Mouse (Mus musculus) heart, embryonic 11.5 days (tissue): ENCODE measurements around the gene Foxn1. TPM values are rescaled to one million over a fixed set of nuclear protein-coding genes. Genes with fewer than 3 reads are reported as not detected.

ENCODE experiments used
- ATAC-seq: fragments of 200-750 bp; cut with Nextera tagmentation; replicated peaks from 2 replicates; pipeline ENCODE4 v1.8.0; 2017; ENCODE audit warnings: moderate library complexity; ENCODE audit not compliant: insufficient number of reproducible peaks, low FRiP score, low TSS enrichment
- H3K27ac ChIP-seq: fragments of 300-500 bp; sonication (generic); 2 replicates; pipeline ENCODE4 v1.5.1; 2014; ENCODE audit warnings: mild to moderate bottlenecking, low read depth, low read length
- H3K27me3 ChIP-seq: fragments of 300-500 bp; sonication (generic); 2 replicates; pipeline ENCODE4 v1.6.1; 2014; ENCODE audit warnings: mild to moderate bottlenecking, low read length, mixed read lengths; ENCODE audit not compliant: control insufficient read depth, insufficient read depth
- H3K36me3 ChIP-seq: fragments of 300-500 bp; sonication (generic); 2 replicates; pipeline ENCODE4 v1.6.1; 2014; ENCODE audit warnings: mild to moderate bottlenecking, low read length, moderate library complexity, mixed read lengths; ENCODE audit not compliant: control insufficient read depth, insufficient read depth
- H3K4me1 ChIP-seq: fragments of 300-500 bp; sonication (generic); 2 replicates; pipeline ENCODE4 v1.6.1; 2014; ENCODE audit warnings: low read length; ENCODE audit not compliant: control insufficient read depth, insufficient read depth
- H3K4me2 ChIP-seq: fragments of 300-500 bp; sonication (generic); 2 replicates; pipeline ENCODE4 v1.6.1; 2014; ENCODE audit warnings: mild to moderate bottlenecking, moderate library complexity
- H3K4me3 ChIP-seq: fragments of 300-500 bp; sonication (generic); 2 replicates; pipeline ENCODE4 v1.5.1; 2014; ENCODE audit warnings: low read depth, low read length
- H3K9ac ChIP-seq: fragments of 300-500 bp; sonication (generic); 2 replicates; pipeline ENCODE4 v1.6.1; 2014; ENCODE audit warnings: mild to moderate bottlenecking, low read depth, low read length, moderate library complexity
- H3K9me3 ChIP-seq: fragments of 300-500 bp; sonication (generic); replicated peaks from 2 replicates; pipeline ENCODE4 v1.6.1; 2016; ENCODE audit warnings: low read length; ENCODE audit not compliant: control insufficient read depth
- WGBS: fragments of 180-500 bp; shearing (Covaris S2); extraction: QIAGEN DNeasy Blood & Tissue Kit; methylation state at CpG from one replicate; pipeline ENCODE4 v1.1.7; 2014; ENCODE audit not compliant: insufficient replicate concordance; 5-methylcytosine and 5-hydroxymethylcytosine counted together
- polyA plus RNA-seq: library from polyadenylated mRNA; unstranded; fragments of >200 nt; fragmentation: Nextera tagmentation; extraction: Ambion mirVana; gene quantifications from 2 replicates; pipeline ENCODE4 v1.2.1, GENCODE M21; 2014

Foxn1 gene
- polyA plus RNA-seq, 1 experiment from 2014 or later: 0.29 TPM

DNA sequence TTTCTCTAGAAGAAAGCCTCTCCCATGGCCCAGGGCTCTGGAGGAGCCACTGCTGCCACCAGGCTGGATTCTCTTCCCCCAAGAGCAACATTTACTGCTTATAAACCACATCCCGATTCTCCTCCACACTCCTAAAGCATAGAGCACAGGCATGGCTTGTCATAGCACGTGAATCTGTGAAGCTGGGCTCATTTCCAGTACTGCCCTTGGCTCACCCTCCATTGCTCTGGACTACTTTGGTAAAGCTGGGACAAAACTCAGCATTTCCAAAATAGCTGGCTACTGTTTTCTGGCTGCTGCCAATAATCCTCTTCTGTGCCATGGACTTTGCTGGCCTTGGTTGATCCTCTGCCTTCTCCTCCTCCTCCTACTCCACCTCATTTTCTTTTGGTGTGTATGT is 38.0 kb upstream of the Foxn1 start:
- no peak overlapping the region for H3K4me2 ChIP-seq
- H3K9me3 ChIP-seq: no peaks in the 10 kb centered on the region
- H3K4me1 ChIP-seq: no peaks in the 10 kb centered on the region
- H3K9ac ChIP-seq: no peak overlapping the region
- ATAC-seq: no peak
- peaks cover 10% of the 10 kb centered on the region for H3K27me3 ChIP-seq
- H3K27ac ChIP-seq: no peak overlapping the region
- H3K36me3 ChIP-seq: no peaks in the 10 kb centered on the region
- no peak overlapping the region for H3K4me3 ChIP-seq
- WGBS: 74% methylated on average over 2 of the region's 2 CpGs

DNA sequence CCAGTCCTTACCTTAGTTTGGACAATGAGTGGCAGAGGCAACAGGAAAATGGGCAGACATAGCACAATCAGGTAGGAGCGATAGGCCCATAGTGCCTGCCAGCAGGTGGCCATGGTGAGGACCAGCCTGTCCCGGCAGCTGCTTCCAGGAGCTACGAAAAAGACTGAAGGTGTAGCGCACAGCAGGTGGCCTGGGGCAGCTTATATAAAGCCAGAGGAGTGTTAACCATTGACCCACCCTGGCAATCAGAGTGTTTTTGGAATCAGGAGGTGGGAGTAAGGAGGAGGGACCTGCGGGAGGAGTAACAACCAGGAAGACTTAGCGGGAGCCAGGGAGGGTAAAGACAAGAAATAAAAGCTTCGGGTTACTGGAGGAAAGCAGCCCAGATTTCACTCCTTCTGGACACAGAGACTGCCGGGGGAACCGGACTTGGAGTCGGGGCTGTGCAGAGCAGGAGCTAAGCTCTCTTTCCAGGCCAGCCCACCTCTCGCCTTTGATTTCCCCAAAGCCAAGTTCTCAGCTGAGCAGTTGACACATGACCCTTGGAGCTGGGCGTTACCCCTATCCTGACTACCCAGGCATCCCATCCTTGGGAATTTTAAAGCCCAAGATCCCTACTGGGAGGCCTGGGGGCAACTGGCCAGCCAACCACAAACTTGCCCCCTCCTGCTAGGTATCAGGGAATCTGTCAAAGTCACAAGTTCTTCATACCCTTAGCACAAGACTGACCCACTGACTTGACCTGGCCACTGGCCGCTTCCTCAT is 35.9 kb upstream of the Foxn1 start, which contains the start of gene Slc13a2:
Slc13a2 (minus strand) TSS at position 163 of the 765 bp plus-strand sequence.
- no peak within 1 kb of the TSS for H3K4me3 ChIP-seq

GRCm38 (mm10) chr11:78421201-78422009 is 35.0 kb upstream of the Foxn1 start:
- WGBS: 50% methylated on average over 13 of the region's 13 CpGs
- no peak overlapping the region for H3K9ac ChIP-seq
- H3K4me2 ChIP-seq: no peak overlapping the region
- no peak for ATAC-seq
- no peaks in the 10 kb centered on the region for H3K36me3 ChIP-seq
- no peaks in the 10 kb centered on the region for H3K4me1 ChIP-seq
- H3K27me3 ChIP-seq: peaks cover 10% of the 10 kb centered on the region
- H3K4me3 ChIP-seq: no peak overlapping the region
- H3K27ac ChIP-seq: no peak overlapping the region
- H3K9me3 ChIP-seq: no peaks in the 10 kb centered on the region

More for the DNA sequence above, 35.9 kb upstream of the Foxn1 start, which contains the start of gene Slc13a2:
- H3K9me3 ChIP-seq: no peaks in the 10 kb centered on the region
- no peak within 1 kb of the TSS for H3K4me2 ChIP-seq
- H3K27me3 ChIP-seq: peaks cover 10% of the 10 kb centered on the region
- ATAC-seq: no peak
- no peaks in the 10 kb centered on the region for H3K4me1 ChIP-seq
- H3K36me3 ChIP-seq: no peaks in the 10 kb centered on the region
- H3K9ac ChIP-seq: no peak within 1 kb of the TSS
- WGBS: 13% methylated on average over 13 of the region's 13 CpGs
- no peak within 1 kb of the TSS for H3K27ac ChIP-seq

DNA sequence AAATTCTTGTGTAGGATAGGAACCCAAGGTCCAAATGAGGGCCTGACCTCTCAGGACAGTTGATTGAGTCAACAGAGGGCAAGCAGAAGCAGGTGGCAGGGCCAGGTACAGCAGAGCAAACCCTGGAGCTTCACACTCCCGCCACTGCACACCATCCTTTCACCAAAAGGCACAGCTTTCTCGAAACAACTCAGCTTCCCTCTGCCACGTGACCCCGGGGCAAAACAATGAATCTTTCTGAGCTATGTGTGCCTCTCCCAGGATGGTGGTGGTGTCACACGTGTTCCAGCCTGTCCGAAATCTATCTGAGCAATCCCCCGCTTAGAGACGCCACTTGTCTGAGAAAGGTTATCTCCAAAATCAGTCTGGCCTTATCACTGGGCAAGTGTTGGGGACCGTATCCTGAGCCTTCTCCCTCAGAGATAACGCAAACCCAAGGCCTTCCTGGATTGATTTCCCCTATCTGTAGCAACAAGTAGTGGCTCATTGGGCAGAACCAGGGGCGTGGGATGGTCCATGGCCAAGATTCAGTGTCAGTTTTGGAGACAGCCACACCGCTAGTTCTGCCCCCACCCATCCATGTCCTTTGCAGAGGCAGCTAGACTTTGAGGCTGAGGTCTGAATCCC is 34.0 kb upstream of the Foxn1 start:
- no peaks in the 10 kb centered on the region for H3K9me3 ChIP-seq
- no peaks in the 10 kb centered on the region for H3K4me1 ChIP-seq
- WGBS: 47% methylated on average over 12 of the region's 12 CpGs
- no peak overlapping the region for H3K27ac ChIP-seq
- H3K9ac ChIP-seq: no peak overlapping the region
- ATAC-seq: no peak
- H3K4me3 ChIP-seq: no peak overlapping the region
- H3K36me3 ChIP-seq: no peaks in the 10 kb centered on the region
- no peak overlapping the region for H3K4me2 ChIP-seq
- peaks cover 10% of the 10 kb centered on the region for H3K27me3 ChIP-seq

DNA sequence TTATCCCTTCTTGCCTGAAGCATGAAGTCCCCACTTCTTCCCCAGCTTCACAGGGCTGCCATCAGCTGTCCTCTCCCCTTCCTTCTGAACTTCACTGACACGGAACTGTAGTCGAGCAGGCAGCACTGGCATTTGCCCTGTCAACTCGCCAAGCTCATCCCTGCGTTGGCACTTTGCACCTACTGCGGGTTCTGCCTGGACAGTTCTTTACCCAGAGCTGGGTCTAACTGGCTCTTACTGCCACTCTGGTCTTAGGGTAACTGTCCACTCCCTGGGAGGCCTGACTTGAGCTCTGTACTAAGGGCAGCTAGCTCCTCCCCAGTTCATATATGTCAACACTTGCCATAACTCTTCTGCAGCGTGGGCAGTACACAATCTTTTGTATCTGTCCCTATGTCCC is 30.5 kb upstream of the Foxn1 start:
- Histone ChIP-seq H3K4me2 (no peak overlapping the region), H3K36me3 (no peaks in the 10 kb centered on the region), H3K9ac (no peak overlapping the region), H3K9me3 (no peaks in the 10 kb centered on the region), H3K27me3 (peaks cover 4% of the 10 kb centered on the region), H3K27ac (no peak overlapping the region), H3K4me1 (no peaks in the 10 kb centered on the region), H3K4me3 (no peak overlapping the region)
- WGBS: 73% methylated on average over 6 of the region's 6 CpGs
- no peak for ATAC-seq

DNA sequence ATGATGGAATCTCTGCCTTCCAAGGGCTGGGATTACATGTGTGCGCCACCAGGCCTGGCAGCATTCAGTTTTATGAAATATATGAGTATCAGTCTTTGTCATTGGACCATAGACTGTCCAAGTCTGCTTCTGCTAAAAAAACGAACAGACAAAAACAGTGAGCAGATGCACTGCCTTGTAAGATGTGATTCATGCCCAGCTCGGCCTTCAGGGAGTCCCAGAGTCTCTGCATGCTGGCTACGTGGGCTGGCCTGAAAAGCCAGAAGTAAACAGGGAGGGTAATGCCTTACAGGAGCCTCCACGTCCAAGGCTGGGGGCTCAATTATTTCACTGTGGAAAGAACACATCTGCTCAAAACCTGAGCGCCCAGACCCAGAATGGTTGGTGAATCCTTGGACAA is 26.5 kb upstream of the Foxn1 start:
- Histone ChIP-seq H3K9me3 (no peaks in the 10 kb centered on the region), H3K27me3 (no peaks in the 10 kb centered on the region; the same call in 1 of the 2 replicates), H3K4me2 (no peak overlapping the region), H3K9ac (no peak overlapping the region), H3K4me1 (no peaks in the 10 kb centered on the region), H3K4me3 (no peak overlapping the region), H3K36me3 (no peaks in the 10 kb centered on the region), H3K27ac (no peak overlapping the region)
- ATAC-seq: no peak
- WGBS: 74% methylated on average over 6 of the region's 6 CpGs

DNA sequence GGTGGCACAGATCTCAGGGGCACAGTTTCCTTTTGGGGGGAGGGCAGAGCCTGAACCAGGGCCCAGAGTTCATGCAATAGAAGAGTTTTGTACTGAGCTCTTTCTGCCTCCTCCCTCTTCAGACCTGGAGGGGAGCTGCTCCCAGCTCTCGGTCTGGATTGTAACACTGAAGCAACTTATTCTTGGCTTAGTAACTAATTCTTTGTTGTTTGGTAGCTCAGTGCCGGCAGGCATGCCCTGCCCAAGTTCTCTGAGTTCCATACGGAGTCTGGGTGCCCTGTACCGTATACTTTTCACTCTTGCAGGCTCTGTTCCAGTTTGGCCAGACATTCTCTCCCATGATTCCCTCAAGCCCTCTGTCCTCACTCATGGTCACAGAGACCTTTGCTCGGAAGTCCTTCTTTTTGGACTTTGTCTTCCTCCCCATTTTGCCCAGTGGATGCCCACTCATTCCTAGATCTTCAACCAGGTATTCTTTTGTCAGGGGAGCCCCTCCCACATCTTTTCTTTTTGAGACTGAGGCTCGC is 26.0 kb upstream of the Foxn1 start:
- H3K4me1 ChIP-seq: no peaks in the 10 kb centered on the region
- ATAC-seq: no peak
- H3K4me2 ChIP-seq: no peak overlapping the region
- H3K9me3 ChIP-seq: no peaks in the 10 kb centered on the region
- no peak overlapping the region for H3K4me3 ChIP-seq
- 84% methylated on average over 6 of the region's 6 CpGs for WGBS
- no peaks in the 10 kb centered on the region; the same call in 1 of the 2 replicates for H3K27me3 ChIP-seq
- H3K9ac ChIP-seq: no peak overlapping the region
- H3K36me3 ChIP-seq: no peaks in the 10 kb centered on the region
- no peak overlapping the region for H3K27ac ChIP-seq

GRCm38 (mm10) chr11:78411606-78412323 is 25.4 kb upstream of the Foxn1 start:
- 77% methylated on average over 11 of the region's 11 CpGs for WGBS
- no peaks in the 10 kb centered on the region for H3K9me3 ChIP-seq
- no peak overlapping the region for H3K4me2 ChIP-seq
- H3K4me1 ChIP-seq: no peaks in the 10 kb centered on the region
- H3K27me3 ChIP-seq: no peaks in the 10 kb centered on the region; the same call in 1 of the 2 replicates
- H3K36me3 ChIP-seq: no peaks in the 10 kb centered on the region
- no peak overlapping the region for H3K9ac ChIP-seq
- no peak overlapping the region for H3K27ac ChIP-seq
- no peak overlapping the region for H3K4me3 ChIP-seq
- ATAC-seq: no peak
